Mouse (Mus musculus): ENCODE data around the gene Ubox5.
"Not testable (repeated sequence)": the region's sequence is repeated elsewhere in the genome, so short reads cannot be mapped to it uniquely, and the experiment has no call there.

Gene Ubox5

DNA sequence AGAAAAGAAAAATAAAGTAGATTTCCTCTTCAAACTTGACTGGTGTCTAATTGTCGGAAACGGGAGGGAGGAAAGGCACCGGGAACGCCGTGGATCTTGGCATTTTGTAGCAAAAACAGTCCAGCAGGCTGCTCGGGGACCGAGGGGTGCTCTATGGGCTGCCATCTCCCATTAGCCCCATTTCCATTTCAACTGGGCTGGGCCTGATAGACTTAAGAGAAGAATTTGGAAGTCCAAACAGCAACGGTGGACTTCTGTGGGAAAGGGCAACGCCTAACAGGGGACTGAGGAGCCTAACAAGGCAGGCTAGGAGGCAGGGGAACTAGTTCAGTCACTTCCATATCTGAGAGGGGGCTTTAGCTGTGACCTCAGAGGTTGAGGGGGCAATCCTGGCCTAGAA, 52.8 kb downstream of the Ubox5 start:
- ATAC-seq (ENCODE audit: low TSS enrichment): no peak

- ATAC-seq (ENCODE audit: low TSS enrichment): not testable (repeated sequence)
Measured at GRCm38 (mm10) chr2:130576564-130576963, 53.3 kb downstream of the Ubox5 start.

DNA sequence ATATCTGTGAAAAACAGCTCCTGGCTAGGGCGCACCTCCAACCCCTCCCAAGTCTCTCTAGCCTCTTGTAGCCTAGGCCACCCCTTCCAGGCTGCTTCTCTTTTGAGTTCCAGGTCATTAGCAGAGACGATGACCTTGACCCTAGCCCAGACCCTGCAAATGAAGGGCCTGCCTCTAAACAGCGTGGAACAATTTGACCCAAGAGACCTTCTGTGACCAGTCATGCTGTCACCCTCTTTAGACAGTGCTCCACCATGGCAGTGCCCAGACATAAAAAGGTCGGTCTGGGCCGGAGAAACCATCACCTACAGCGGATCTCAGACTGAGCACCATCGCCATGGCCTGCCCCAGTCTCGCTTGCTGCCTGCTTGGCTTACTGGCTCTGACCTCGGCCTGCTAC, 54.0 kb downstream of the Ubox5 start, which contains the start of gene Oxt:
Gene Oxt (plus strand): TSS at position 301 of the 400 bp plus-strand sequence.
- no peak for ATAC-seq (ENCODE audit: low TSS enrichment)

DNA sequence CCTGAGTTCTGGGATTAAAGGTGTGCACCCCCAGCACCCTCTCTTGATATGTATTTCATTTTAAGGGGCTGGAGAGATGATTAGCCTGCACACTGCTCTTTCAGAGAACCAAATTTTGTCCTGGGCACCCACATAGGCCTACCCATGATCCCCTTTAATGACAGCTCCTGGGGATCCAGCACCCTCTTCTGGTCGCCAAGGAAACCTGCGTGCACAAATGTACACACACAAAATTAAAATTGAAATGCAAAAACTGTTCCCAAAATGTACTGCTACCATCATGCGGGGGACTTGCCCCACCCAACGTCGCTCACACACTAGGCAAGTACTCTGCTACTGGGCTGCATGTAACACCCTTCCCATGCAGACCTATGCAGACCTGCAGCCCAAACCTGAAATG, 54.9 kb downstream of the Ubox5 start:
- no peak for ATAC-seq (ENCODE audit: low TSS enrichment)

GRCm38 (mm10) chr2:130569926-130570325, 59.9 kb downstream of the Ubox5 start:
- no peak for ATAC-seq (ENCODE audit: low TSS enrichment)

GRCm38 (mm10) chr2:130568921-130569320, 60.9 kb downstream of the Ubox5 start:
- ATAC-seq (ENCODE audit: low TSS enrichment): no peak

DNA sequence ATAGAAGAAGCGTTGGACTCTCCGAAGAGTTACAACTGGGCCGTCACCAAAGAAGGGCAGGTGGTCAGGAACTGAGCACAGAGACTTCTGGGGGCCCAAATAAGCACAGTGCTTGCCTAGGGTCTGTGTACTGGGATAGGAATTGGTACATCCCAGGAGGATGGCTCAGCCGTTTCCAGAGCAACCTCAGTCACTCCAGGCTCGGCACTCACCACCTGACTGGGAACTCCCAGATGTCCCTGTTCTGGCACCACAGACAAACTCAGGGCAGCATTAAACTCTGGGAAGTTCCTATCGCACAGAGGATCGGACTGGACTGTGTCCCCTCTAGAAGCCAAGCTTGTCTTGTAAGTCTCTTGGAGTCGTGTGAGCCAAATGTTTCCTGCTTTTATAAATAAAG, 64.9 kb downstream of the Ubox5 start:
- ATAC-seq (ENCODE audit: low TSS enrichment): no peak

GRCm38 (mm10) chr2:130564063-130564462, 65.8 kb downstream of the Ubox5 start:
- ATAC-seq (ENCODE audit: low TSS enrichment): 0 out of 2 replicates have a peak, but pooled peaks have one; percentile 1

DNA sequence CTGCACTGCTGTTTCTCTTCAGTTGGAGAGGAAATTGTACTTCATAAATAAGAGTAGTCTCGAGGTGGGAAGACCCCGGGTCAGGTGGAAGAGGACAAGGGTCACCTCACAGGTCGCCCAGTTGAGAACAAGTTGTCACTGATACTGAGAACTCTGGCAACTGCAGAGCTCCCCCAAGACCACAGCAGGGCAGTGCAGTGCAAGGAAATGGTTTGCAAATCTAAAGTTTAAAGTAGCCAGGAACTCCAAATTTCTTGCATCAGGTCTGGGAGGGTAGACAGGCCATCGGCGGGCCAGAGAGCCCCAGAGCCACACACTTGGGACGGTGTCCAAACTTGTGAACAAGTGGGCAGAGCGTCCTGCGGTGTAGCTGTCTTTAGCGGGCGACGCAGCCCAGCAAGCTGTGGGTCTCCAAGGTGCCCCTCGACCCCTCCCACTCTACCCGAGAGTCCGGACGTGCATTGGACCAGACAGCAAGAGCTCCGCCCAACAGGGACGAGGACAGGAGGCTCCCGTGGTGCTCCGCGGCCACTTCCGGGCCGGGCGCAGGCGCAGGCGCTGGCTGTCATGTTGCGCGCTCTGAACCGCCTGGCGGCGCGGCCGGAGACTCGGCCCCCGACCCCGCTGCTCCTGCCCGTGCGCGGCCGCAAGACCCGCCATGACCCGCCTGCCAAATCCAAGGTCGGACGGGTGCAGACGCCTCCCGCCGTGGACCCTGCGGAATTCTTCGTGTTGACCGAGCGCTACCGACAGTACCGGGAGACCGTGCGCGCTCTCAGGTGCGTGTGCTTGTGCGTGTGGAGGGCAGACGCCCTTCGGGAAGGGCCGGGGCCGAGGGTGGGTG, 66.4 kb downstream of the Ubox5 start, which contains the start of gene Mrps26:
Gene Mrps26 (plus strand): TSS at position 531 of the 844 bp plus-strand sequence.
- ATAC-seq (ENCODE audit: low TSS enrichment): peak; percentile 97

- no peak for ATAC-seq (ENCODE audit: low TSS enrichment)
Measured at GRCm38 (mm10) chr2:130558015-130558414, 71.8 kb downstream of the Ubox5 start.

- no peak for ATAC-seq (ENCODE audit: low TSS enrichment)
Measured at GRCm38 (mm10) chr2:130557462-130557861, 72.4 kb downstream of the Ubox5 start.

DNA sequence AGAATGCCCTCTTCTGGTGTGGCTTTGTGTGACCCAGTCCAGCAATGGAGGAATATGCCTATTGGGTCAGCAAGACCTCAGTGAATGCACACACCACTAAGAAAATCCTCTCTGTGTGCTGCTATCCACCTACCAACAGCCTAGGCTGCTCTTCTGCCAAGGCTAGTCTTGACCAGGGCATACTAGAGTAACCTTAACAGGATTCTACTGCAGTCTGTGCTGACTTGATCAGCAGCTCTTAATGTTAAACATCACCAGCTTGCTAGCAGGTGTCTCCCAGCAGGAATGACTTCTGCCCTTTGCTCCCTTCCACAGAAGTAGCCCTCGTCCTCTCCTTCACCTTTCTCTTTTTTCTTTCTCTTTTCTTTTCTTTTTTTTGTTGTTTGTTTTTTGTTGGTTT, 73.5 kb downstream of the Ubox5 start:
- ATAC-seq (ENCODE audit: low TSS enrichment): no peak

DNA sequence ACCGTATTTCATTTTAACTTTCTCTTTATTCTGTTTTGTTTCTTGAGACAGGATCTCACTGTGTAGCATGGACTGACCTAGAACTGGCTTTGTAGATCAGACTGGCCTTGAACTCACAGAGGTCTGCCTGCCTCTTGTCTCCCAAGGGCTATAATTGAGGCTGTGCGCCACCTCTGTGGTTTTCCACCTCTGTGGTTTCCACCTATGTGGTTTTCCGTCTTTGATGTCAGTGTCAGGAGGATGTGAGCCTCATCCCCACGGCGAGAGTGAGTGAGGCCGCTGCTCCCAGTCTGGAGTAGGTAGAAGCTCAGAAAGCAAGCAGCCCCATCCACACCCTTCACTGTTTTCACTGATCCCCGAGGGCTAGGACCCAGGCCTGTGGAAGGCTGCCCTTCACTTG, 75.0 kb downstream of the Ubox5 start:
- ATAC-seq (ENCODE audit: low TSS enrichment): no peak

DNA sequence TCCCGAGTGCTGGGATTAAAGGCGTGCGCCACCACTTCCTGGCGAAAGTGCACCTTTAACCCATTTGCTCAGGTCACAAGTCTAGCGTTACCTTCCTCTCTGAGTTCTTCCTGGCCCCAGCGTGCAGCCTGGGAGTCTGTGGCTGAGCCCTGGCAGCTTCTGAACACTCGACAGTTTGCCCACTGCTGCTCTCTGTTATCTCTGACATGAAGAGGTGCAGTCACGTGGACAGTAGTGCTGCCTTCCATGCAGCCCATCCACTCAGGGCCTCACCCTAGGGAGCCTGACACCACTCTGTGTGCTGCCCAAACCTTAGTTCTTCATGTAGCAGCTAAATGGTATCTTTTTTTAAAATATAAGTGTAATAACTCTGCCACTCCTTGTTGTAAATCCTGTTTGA, 82.9 kb downstream of the Ubox5 start:
- ATAC-seq (ENCODE audit: low TSS enrichment): no peak

DNA sequence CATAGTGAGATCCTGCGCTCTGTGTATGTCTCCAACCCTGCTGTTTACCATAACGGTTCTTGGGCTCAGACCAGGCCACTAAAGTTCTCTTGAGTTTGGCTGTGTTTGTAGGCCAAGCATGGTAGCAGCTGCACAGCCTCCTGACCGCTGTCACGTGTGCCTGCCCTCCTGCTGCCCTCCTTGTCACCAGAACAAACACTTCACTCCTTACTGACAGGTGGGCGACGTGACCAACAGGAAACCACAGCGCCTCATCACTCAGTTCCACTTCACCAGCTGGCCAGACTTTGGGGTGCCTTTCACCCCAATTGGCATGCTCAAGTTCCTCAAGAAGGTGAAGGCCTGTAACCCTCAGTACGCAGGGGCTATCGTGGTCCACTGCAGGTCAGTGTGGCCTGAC, 89.6 kb downstream of the Ubox5 start:
- no peak for ATAC-seq (ENCODE audit: low TSS enrichment)

All from frontal cortex, adult (tissue).